Mouse (Mus musculus): ENCODE results near the gene Scn1a.

- TF ChIP-seq POLR2A (IDR thresholded peaks at IDR 0.05; ENCODE audit: low read depth, low read length) (no peak), CTCF (IDR thresholded peaks at IDR 0.05; ENCODE audit: borderline replicate concordance, insufficient read depth, low read length) (no peak)
Measured at GRCm38 (mm10) chr2:66238886-66239285, 201.8 kb downstream of the Scn1a start.

Measured in embryonic fibroblast, embryonic 13.5 days (primary cell).